Mouse (Mus musculus) kidney, adult 2 months (tissue): ENCODE data around the gene Flt3l. TPM values are rescaled to one million over a fixed set of nuclear protein-coding genes. Genes with fewer than 3 reads are reported as not detected.
"Not testable (repeated sequence)": the region's sequence is repeated elsewhere in the genome, so short reads cannot be mapped to it uniquely, and the experiment has no call there.

ENCODE experiments used
- DNase-seq: peaks from one replicate; pipeline ENCODE4 v3.0.0; 2021
- H3K27ac ChIP-seq: fragments of 200-500 bp; 2 replicates; pipeline ENCODE4 v1.5.1; 2012; ENCODE audit warnings: low read depth, low read length, control low read depth, inconsistent platforms; ENCODE audit not compliant: insufficient read depth
- H3K27me3 ChIP-seq: fragments of 200-500 bp; replicated peaks from 2 replicates; pipeline ENCODE4 v1.6.1; 2012; ENCODE audit warnings: mild to moderate bottlenecking, moderate library complexity, low read length, inconsistent platforms; ENCODE audit not compliant: control insufficient read depth, insufficient read depth
- H3K36me3 ChIP-seq: fragments of 200-500 bp; 2 replicates; pipeline ENCODE4 v1.6.1; 2012; ENCODE audit warnings: mild to moderate bottlenecking, moderate library complexity, low read length, inconsistent platforms; ENCODE audit not compliant: control insufficient read depth, insufficient read depth
- H3K4me1 ChIP-seq: fragments of 200-500 bp; 2 replicates; pipeline ENCODE4 v1.6.1; 2011; ENCODE audit warnings: low read length; ENCODE audit not compliant: control insufficient read depth, insufficient read depth
- H3K4me3 ChIP-seq: fragments of 200-500 bp; 2 replicates; pipeline ENCODE4 v1.5.1; 2011; ENCODE audit warnings: mild to moderate bottlenecking, low read depth, low read length, control low read depth; ENCODE audit not compliant: insufficient read depth
- CTCF ChIP-seq: fragments of 200-500 bp; conservative IDR thresholded peaks from 2 replicates; pipeline ENCODE4 v1.5.1; 2011; ENCODE audit warnings: low read depth, mild to moderate bottlenecking, control low read depth, low read length, moderate library complexity, mixed read lengths; ENCODE audit not compliant: insufficient read depth, insufficient read length
- POLR2A ChIP-seq: fragments of 200-500 bp; IDR thresholded peaks from one replicate; pipeline ENCODE4 v1.6.1; 2011; ENCODE audit warnings: low read depth, low read length, control low read depth
- WGBS: fragments of 180-500 bp; shearing (Covaris S2); methylation state at CpG from one replicate; pipeline ENCODE4 v1.1.7; 2018; 5-methylcytosine and 5-hydroxymethylcytosine counted together
- polyA plus RNA-seq: library from polyadenylated mRNA; depleted of rRNA; stranded (reverse); fragments of >200 nt; gene quantifications from 2 replicates; pipeline ENCODE4 v1.2.3, GENCODE M21; 2012

Flt3l gene
- polyA plus RNA-seq, 1 experiment = 37.7 TPM

DNA sequence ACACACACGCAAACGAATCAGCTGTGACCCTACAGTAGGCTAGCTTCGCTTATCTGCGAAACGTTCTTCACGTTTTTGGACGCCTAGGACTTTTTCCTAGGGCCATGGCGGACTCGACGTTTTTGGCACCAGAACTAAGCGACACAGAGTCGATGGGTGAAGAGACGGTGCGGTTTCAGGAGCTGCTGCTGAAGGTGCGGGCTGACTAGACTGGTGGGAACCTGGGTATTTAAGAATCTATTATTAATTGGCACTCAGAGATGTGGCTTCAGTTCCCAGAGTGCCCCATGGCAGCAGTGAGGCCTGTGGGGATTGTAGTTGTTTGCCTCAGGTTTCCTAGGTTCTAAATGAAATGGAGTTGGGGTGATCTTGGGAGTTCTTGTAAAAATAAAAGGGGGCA, 20.0 kb upstream of the Flt3l start:
- H3K36me3 ChIP-seq = no peaks in the 10 kb centered on the region
- no peaks in the 10 kb centered on the region for H3K4me1 ChIP-seq
- DNase-seq = no peak
- TF ChIP-seq CTCF = no peak
- no peak for TF ChIP-seq POLR2A
- no peak overlapping the region for H3K27ac ChIP-seq
- H3K4me3 ChIP-seq = no peak overlapping the region
- H3K27me3 ChIP-seq = no peaks in the 10 kb centered on the region
- 94% methylated on average over 15 of the region's 15 CpGs for whole genome bisulfite sequencing

DNA sequence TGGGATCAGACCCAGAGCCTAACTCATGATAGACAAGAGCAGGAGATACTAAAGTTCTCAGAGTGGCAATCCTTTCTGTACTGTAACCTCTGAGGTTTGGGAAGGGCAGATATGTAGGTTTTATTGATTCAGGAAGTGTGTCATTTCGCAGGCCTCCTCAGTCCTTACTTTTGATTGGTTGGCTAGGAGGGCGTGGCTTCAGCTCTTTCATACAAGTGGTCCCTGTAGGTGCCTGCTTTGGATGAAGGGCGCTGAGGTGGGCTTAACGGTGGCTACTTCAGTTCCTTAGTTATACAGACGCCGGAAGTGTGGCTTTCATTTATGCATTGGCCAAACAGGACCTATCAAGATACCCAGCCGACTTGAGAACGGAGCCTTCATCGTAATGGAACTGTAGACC, 19.4 kb upstream of the Flt3l start:
- no peak for DNase-seq
- WGBS = 88% methylated on average over 9 of the region's 9 CpGs
- Histone ChIP-seq H3K4me1 (no peaks in the 10 kb centered on the region), H3K4me3 (no peak overlapping the region), H3K27me3 (no peaks in the 10 kb centered on the region), H3K36me3 (no peaks in the 10 kb centered on the region), H3K27ac (no peak overlapping the region)
- TF ChIP-seq CTCF = no peak

DNA sequence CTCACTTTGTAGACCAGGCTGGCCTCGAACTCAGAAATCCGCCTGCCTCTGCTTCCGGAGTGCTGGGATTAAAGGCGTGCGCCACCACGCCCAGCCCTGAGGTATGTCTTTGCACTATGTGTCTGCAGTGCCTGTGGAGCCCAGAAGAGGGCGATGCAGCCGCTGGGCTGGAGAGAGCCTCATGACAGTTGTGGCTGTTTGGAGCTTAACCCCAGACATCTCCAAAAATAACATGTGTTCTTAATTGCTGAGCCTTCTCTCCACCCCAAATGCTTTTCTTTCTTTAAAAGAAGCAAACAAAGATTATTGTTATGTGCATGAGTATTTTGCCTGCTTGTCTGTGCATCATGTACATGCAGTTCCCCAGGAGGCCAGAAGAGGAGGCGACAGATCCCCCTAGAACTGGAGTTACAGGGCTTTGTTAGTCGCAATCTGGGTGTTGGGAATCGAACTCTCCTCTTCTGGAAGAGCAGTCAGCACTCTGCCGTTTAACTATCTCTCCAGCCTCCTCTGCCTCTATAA, 18.8 kb upstream of the Flt3l start:
- peak; percentile 61 for DNase-seq
- TF ChIP-seq POLR2A (no peak), CTCF (peak; percentile 52)
- H3K4me1 ChIP-seq = no peaks in the 10 kb centered on the region
- H3K27me3 ChIP-seq = no peaks in the 10 kb centered on the region
- 71% methylated on average over 12 of the region's 12 CpGs for WGBS
- H3K36me3 ChIP-seq = no peaks in the 10 kb centered on the region
- peak overlapping the region; percentile 6; the same call in 1 of the 2 replicates for H3K4me3 ChIP-seq
- H3K27ac ChIP-seq = no peak overlapping the region

DNA sequence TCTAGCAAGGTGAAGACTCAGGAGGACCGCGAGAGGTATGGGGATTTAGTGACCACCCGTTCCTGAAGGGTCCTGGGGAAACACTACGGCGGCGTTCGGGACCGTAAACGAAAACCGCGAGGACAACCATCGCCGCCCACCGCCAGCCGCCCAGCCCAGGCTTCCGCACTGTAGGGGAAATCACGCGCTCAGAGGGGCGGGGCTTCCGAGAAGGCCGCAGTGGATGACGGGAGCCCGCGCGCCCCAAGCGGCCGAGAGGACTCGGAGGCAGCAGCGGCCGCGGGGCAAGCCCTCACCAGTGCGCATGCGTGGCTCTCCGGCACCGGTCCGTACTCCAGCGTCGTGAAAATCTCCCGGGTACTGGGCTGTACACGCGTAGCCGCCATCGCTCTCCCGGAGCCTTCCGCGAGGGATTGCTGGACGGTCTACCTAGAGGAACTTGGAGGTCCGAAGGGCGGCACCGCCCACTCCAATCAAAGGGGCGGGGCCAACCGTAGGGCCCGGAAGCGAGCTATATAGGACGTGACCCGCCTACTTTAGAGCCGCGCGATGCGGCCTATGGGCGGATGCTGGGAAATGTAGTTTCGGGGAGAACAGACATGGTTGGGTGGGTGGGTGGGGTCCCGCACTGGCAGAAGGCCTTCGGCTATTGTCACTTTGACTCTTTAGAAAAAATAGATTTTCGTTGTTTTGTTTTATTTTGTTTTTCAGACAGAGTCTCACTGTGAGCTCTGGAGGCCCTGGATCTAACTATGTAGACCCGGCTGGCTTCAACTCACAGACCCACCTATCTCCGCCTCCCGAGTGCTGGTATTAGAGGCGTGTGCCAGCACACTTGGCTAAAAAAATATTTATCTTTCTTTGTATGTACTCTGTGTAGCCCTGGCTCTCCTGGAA, 18.1 kb upstream of the Flt3l start, which contains the start of the genes Pih1d1 and Aldh16a1:
Pih1d1 (plus strand) TSS at position 208 of the 897 bp plus-strand sequence.
Aldh16a1 (minus strand) TSS at position 489 of the 897 bp plus-strand sequence.
- Histone ChIP-seq H3K4me3 (peak within 1 kb of the TSS; percentile 82), H3K27me3 (no peaks in the 10 kb centered on the region), H3K36me3 (no peaks in the 10 kb centered on the region), H3K27ac (peak within 1 kb of the TSS; percentile 96), H3K4me1 (no peaks in the 10 kb centered on the region)
- 2% methylated on average over 69 of the region's 69 CpGs for WGBS
- TF ChIP-seq POLR2A = peak; percentile 74
- TF ChIP-seq CTCF = peak; percentile 50
- peak; percentile 98 for DNase-seq

DNA sequence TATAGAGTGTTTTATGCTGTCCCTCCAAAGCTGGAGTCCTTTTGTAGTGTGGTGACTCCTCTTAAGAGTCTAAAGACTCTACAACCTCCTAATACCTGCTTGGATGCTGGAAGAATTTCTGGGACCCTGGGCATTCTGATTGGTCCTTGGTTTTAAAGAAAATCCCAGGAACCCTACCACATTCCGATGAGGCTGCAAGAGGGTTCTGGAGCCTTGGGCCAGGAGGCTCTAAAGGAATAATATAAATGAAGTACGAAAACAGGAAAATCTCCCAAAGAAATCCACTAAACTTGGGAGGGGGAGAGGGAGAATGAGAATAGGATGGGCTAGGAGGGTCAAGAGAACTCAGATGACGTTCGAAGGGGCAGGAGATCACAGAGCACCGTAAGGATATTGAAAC, 17.4 kb upstream of the Flt3l start:
- Histone ChIP-seq H3K27ac (peak overlapping the region; percentile 96), H3K4me1 (peaks cover 2% of the 10 kb centered on the region; the same call in 1 of the 2 replicates), H3K36me3 (no peaks in the 10 kb centered on the region), H3K4me3 (peak overlapping the region; percentile 82), H3K27me3 (no peaks in the 10 kb centered on the region)
- no peak for DNase-seq
- TF ChIP-seq CTCF (no peak), POLR2A (no peak)
- under 1% methylated on average over 5 of the region's 5 CpGs for WGBS

DNA sequence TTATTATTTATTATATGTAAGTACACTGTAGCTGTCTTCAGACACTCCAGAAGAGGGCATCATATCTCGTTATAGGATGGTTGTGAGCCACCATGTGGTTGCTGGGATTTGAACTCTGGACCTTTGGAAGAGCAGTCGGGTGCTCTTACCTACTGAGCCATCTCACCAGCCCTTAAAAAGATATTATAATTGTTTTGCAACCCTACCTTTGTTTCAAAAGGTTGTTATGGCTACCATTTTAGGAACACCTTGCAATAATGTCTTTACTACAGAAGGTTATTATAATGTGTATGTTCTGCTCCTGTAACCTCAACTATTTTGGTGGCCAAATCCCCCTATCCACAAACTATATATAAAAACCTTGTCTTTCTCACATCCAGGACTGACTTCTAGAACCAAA, 16.8 kb upstream of the Flt3l start:
- not testable (repeated sequence) for H3K36me3 ChIP-seq, H3K4me3 ChIP-seq, H3K4me1 ChIP-seq, H3K27ac ChIP-seq, H3K27me3 ChIP-seq, DNase-seq
- 63% methylated on average over 2 of the region's 2 CpGs for WGBS

DNA sequence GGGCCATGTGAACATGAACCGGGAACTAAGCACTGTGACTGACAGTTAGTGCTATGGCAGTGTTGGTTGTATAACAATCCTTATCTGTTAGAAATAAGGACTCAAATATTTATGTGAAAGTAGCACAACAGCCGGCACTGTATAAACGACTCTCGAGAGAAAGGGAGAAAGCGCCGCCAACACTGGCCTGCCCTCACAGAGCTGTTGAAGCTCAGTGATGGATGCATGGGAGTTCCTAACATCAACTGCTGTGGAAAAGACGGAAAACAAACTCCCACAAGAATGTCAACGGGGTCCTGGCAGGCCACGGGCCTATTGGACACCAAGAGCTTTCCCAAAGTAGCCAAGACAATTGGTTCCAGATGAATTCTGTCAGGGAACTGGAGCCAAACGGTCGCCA, 15.1 kb upstream of the Flt3l start:
- Histone ChIP-seq H3K27me3 (no peaks in the 10 kb centered on the region), H3K36me3 (no peaks in the 10 kb centered on the region), H3K27ac (peak overlapping the region; percentile 61), H3K4me1 (peaks cover 15% of the 10 kb centered on the region; the same call in 1 of the 2 replicates), H3K4me3 (no peak overlapping the region)
- 48% methylated on average over 11 of the region's 11 CpGs for WGBS
- TF ChIP-seq POLR2A (no peak), CTCF (no peak)
- DNase-seq = peak; percentile 65

DNA sequence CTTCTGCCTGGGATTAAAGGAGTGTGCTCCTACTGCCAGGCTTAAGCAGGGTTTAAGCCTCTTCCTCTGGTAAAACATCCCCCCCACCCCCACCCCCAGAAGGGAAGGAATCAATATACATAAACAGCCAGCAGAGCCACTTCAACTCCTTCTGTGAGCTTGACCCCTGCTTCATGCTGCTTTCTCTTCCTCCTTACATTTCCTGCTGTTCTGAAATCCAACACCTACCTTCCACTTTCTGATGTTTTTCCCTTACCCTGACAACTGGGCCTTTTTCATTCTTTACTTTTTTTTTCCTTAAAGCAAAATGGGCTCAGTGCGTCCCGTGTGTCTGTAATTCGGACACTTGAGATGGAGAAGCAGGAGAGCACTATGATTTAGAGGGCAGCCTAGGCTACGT, 14.1 kb upstream of the Flt3l start:
- TF ChIP-seq CTCF (no peak), POLR2A (no peak)
- peak overlapping the region; percentile 61 for H3K27ac ChIP-seq
- no peak overlapping the region for H3K4me3 ChIP-seq
- no peaks in the 10 kb centered on the region for H3K27me3 ChIP-seq
- peaks cover 15% of the 10 kb centered on the region; the same call in 1 of the 2 replicates for H3K4me1 ChIP-seq
- WGBS = 59% methylated on average over 4 of the region's 4 CpGs
- H3K36me3 ChIP-seq = no peaks in the 10 kb centered on the region; the same call in 1 of the 2 replicates
- no peak for DNase-seq
